In genomic region chr5:39960981-39961380, GRCm38 (mm10) we compare ENCODE assay signal across 8 mouse cellular contexts.
A peak's percentile ranks its signal among the peaks of the same experiment; 100 is the strongest.
DNase-seq lines count a peak whose midpoint lies in the region; ATAC-seq and TF ChIP-seq lines count a peak whose summit lies in the region.

No protein-coding gene starts in this region.

- no peak overlapping the region for H3K9ac ChIP-seq in midbrain, postnatal 0 days (replicated peaks; ENCODE audit: low read length, poor library complexity, severe bottlenecking)

- H3K27me3 ChIP-seq in kidney, adult 2 months (replicated peaks; ENCODE audit: control insufficient read depth, insufficient read depth, low read length) = no peaks in the 10 kb centered on the region; the same call in 1 of the 2 replicates
- H3K27me3 ChIP-seq in E14TG2a.4 (ENCODE audit: insufficient read depth, low read length) = no peaks in the 10 kb centered on the region
- no peaks in the 10 kb centered on the region for H3K27me3 ChIP-seq in midbrain, postnatal 0 days (ENCODE audit: insufficient read depth, low read length)

- WGBS in kidney, adult 2 months = 21% methylated on average over 4 of the region's 4 CpGs
- WGBS in midbrain, postnatal 0 days = 30% methylated on average over 4 of the region's 4 CpGs

- 0 out of 2 replicates have a peak, but pooled peaks have one; percentile 23 for TF ChIP-seq CTCF in kidney, adult 2 months (conservative IDR thresholded peaks at IDR 0.05; ENCODE audit: insufficient read depth, insufficient read length, low read depth, low read length)
- peak; percentile 74 for TF ChIP-seq CTCF in E14TG2a.4 (conservative IDR thresholded peaks at IDR 0.05; ENCODE audit: low read length)
- peak; percentile 66 for TF ChIP-seq CTCF in midbrain, postnatal 0 days (IDR thresholded peaks at IDR 0.05)

- H3K4me2 ChIP-seq in midbrain, postnatal 0 days (ENCODE audit: low read depth, low read length, poor library complexity, severe bottlenecking) = no peak overlapping the region

- H3K4me3 ChIP-seq in kidney, adult 2 months (ENCODE audit: insufficient read depth, low read depth, low read length) = no peak overlapping the region
- no peak overlapping the region for H3K4me3 ChIP-seq in E14TG2a.4 (replicated peaks; ENCODE audit: low read length)
- H3K4me3 ChIP-seq in midbrain, postnatal 0 days (ENCODE audit: low read depth, low read length) = no peak overlapping the region

- H3K9me3 ChIP-seq in E14TG2a.4 (ENCODE audit: low read length) = no peaks in the 10 kb centered on the region
- no peaks in the 10 kb centered on the region for H3K9me3 ChIP-seq in midbrain, postnatal 0 days (ENCODE audit: low read length)

- no peaks in the 10 kb centered on the region for H3K4me1 ChIP-seq in kidney, adult 2 months (ENCODE audit: control insufficient read depth, insufficient read depth, low read length)
- H3K4me1 ChIP-seq in E14TG2a.4 (replicated peaks; ENCODE audit: low read depth, low read length) = no peaks in the 10 kb centered on the region
- H3K4me1 ChIP-seq in midbrain, postnatal 0 days (ENCODE audit: insufficient read depth, low read length) = no peaks in the 10 kb centered on the region

- peak; percentile 26 for DNase-seq in kidney, adult 2 months
- no peak for DNase-seq in kidney, adult 18-20 months
- DNase-seq in adrenal gland, postnatal 25 days = peak; percentile 9
- DNase-seq in fibroblast of lung, adult 2 months (ENCODE audit: low read depth) = peak; percentile 36
- peak; percentile 25 for DNase-seq in kidney, postnatal 10 days
- no peak for DNase-seq in midbrain, postnatal 0 days (ENCODE audit: low spot score)
- DNase-seq in thymus, postnatal 4 days = no peak

- no peak for TF ChIP-seq POLR2A in kidney, adult 2 months (IDR thresholded peaks at IDR 0.05; ENCODE audit: low read depth, low read length)

- H3K27ac ChIP-seq in kidney, adult 2 months (ENCODE audit: insufficient read depth, low read depth, low read length) = no peak overlapping the region
- no peak overlapping the region for H3K27ac ChIP-seq in midbrain, postnatal 0 days (ENCODE audit: low read depth, low read length)

- no peaks in the 10 kb centered on the region for H3K36me3 ChIP-seq in kidney, adult 2 months (ENCODE audit: control insufficient read depth, insufficient read depth, low read length)
- H3K36me3 ChIP-seq in E14TG2a.4 (ENCODE audit: insufficient read depth, low read length) = no peaks in the 10 kb centered on the region
- H3K36me3 ChIP-seq in midbrain, postnatal 0 days (ENCODE audit: insufficient read depth, low read length) = no peaks in the 10 kb centered on the region

- no peak for ATAC-seq in midbrain, postnatal 0 days (ENCODE audit: low FRiP score)

Comparison
In these comparisons a context has a peak if more than half of its experiments do, and no peak if none do; other contexts are left out.
1. DNase-seq: peak in kidney, adult 2 months (single experiment), adrenal gland, postnatal 25 days (single experiment), fibroblast of lung, adult 2 months (single experiment) and kidney, postnatal 10 days (single experiment); none in kidney, adult 18-20 months (single experiment), midbrain, postnatal 0 days (single experiment) and thymus, postnatal 4 days (single experiment).
2. CTCF ChIP-seq: peak in every context shown above with its lines; median percentile 74 in E14TG2a.4; 66 in midbrain, postnatal 0 days; 23 in kidney, adult 2 months.